Mouse (Mus musculus) heart, postnatal 0 days (tissue): ENCODE measurements around the gene 1810024B03Rik.

Experiments
- CTCF ChIP-seq: IDR thresholded peaks from 2 replicates; pipeline ENCODE4 v1.5.1; 2016; ENCODE audit warnings: antibody characterized with exemption, control low read depth, low read depth
- EP300 ChIP-seq: IDR thresholded peaks from 2 replicates; pipeline ENCODE4 v1.6.1; 2016; ENCODE audit warnings: antibody characterized with exemption, low read depth

GRCm38 (mm10) chr2:127165675-127166074, 42.4 kb downstream of the 1810024B03Rik start:
- TF ChIP-seq CTCF, result no peak
- TF ChIP-seq EP300, result no peak
